Mouse (Mus musculus): ENCODE data around the gene Arap2.

- TF ChIP-seq POLR2A (IDR thresholded peaks at IDR 0.05; ENCODE audit: control insufficient read depth, extremely low read depth, insufficient read depth, low read length, poor library complexity) (no peak), CTCF (IDR thresholded peaks at IDR 0.05; ENCODE audit: borderline replicate concordance, control insufficient read depth, extremely low read depth, insufficient read depth, low read length, poor library complexity) (no peak)
Observed at GRCm38 (mm10) chr5:62760791-62761504, 5.0 kb downstream of the Arap2 start.

Data from thymus, adult 2 months (tissue).